Mouse (Mus musculus) cerebellum, postnatal 4 days (tissue): ENCODE results near the gene Btnl1.

ENCODE experiments used
- DNase-seq, 2 experiments: peaks; one replicate each; pipeline ENCODE4 v3.0.0; 2022; ENCODE audit warnings: low spot score in 2 of 2, mixed read lengths in 1 of 2

Gene Btnl1

DNA sequence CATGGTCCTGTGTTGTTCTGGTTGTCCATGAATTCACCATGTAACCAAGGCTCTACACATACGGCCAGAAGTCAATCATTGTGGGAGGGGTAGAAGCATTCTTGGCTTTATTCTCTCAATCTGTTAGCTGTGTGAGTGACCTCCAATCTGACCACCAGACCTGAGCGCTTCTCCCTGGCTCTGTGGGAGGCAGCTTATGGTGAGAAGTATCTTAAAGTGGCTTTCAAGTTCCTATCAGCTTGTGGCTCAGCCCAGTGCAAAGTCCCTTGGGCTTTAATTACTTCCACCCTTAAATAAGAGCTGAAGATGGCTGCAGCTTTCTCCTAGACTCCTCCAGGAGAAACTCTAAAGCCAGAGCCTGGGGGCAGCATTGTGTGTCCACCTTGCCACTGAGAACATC is at the start of gene Btnl1:
Btnl1 (plus strand) TSS at position 286 of the 400 bp plus-strand sequence.
- no peak for DNase-seq

DNA sequence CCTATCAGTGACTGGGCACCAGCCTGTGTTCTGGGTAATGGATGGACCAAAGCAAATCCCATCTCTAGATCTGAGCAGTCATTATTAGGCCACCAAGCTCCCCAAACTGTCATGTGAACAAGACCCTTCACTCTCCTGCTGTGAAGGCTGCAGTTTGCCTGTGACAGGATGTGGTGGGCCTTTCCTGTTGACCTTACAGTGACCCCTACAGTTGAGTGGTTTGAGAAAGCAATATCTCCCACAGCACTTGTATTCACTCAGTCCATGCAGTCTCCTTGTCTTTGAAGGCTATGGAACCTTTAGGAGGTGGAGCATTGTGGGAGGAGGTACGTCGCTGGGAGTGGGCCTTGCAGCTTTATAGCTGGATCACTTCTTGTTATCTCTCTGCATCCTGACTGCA is 47.1 kb upstream of the Btnl1 start:
- DNase-seq: no peak

DNA sequence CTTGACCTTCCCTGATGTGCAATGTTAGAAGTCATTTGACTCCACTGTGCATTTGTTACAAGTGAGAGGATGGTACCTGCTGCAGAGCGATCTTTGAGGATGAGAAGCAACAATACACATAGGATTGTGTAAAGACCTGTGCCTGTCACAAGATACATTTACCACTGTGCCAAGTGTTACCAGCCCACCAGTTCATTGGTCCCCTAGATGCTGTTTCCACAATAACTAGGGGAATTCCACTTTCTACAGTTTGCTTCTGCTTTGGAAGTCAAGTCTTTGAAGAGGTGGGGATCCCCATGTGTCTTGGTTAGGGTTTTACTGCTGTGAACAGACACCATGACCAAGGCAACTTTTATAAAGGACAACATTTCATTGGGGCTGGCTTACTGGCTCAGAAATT is 45.7 kb upstream of the Btnl1 start:
- no peak for DNase-seq

DNA sequence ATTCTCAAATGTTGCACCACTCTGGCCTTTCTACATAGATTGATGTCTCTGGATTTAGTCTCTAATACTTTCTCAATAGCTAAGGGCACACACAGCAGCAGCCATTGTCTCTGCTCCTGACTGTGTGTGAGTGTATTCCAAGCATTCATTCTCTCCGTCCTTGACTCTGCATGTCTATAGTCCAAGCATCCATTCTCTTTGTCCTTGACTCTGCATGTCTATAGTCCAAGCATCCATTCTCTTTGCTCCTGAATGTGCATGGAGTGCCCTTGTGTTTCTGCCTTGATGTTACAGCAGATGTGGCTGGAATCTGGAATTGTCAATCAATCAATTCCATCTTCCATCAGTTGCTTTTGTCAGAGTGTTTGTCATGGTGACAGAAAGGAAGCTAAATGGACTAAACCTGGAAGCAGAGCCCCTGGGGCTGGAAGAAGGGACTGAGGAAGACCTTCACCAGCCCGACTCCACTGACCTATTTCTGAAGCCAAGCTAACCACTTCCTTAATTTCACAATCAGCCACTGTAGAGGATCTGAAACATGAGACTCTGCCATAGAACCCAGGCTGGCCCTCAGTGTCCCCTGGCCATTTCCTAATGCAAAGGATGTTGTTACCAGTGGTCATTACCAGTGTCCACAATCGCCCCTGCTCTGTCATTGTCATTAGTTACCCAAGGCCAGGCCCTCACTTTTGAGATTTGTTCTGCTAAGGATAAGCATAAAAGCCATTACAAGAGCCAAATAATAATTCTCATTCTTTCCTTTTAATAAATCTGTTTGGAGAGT is 36.1 kb upstream of the Btnl1 start:
- DNase-seq: no peak

DNA sequence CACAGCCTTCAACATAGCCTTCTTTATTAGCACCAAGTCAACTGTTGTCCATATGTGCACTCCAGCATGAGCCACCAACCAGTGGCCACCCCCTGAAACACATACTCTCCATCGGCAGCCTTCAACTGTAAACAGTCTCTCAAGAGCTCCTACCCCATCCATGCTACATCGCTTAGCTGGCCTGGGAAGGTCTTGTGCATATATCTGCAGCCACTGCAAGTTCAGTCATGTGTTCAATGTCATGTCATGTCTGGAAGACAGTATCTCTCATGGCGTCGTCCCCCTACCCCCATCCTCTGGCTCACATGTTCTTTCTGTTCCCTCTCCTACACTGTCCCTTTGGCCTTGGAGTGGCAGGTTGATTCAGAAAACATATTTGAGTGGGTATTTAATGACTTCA is 32.0 kb upstream of the Btnl1 start:
- DNase-seq: no peak

DNA sequence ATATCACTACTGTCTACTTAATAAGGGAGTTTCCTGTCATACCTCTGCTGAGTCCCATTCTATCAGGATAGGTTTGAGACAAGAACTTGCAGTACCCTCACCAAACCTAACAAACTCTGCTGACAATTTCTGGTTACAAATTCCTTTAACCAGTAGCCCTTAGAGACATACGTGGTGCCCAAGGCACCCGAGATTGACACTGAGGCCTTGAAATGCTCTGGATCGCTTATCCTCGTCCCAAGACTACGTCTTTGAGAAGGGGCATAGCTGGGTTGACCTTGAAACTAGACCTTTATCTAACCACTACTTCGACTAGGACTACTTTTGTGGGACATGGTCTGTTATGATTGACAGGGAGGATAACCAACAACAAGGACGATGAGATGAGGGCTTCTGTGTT is 31.4 kb upstream of the Btnl1 start:
- no peak for DNase-seq

DNA sequence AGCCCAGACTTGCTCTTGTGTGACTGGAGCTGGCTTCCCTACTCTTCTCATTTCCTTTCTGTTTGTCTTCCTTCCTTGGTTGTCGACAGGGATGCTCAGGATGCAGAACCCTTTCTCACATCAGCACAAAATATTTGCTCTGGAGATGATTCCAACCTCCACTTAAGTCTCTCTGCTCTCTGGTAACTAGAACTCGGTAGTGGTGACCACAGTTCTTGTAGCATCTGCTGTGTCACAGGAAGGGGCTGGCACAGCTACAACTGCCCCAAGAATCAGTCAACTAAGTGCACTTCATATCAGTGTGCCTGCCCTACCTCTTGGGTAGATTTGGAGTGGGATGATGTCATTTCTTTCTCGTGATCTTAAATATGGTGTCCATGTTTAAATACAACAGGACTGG is 30.9 kb upstream of the Btnl1 start:
- DNase-seq: no peak

DNA sequence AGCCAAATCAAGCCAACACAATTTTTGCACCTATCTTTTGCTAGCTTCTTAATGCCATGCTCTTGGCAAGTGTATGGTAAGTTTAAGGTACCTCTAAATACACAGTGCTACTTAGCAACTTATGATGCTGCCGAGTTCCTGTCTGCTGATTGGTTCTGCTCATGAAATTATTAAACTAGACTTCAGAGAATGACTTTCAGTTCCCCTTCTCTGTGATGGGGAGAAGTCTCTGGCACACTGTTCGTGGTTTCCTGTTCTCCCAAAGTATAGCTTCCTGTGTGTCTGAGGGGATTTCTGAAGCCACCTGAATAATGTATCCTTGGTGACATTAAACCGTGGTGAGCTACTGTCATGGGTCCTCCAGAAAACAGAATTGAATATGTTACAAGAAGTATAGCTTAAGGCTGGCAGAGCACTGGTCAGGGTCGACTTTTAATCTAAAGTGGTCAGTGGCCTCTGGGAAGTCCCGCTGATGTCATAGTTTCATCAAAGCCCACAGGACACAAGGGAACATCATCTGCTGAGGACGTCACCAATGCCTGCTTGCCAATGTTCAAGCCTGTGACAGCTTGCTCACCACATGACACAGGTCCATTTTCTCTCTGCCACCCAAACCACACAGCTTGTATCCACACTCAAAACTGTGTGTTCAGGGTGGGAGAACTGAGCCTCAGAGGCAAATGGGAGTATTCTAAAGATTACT is 29.2 kb upstream of the Btnl1 start:
- DNase-seq: no peak

DNA sequence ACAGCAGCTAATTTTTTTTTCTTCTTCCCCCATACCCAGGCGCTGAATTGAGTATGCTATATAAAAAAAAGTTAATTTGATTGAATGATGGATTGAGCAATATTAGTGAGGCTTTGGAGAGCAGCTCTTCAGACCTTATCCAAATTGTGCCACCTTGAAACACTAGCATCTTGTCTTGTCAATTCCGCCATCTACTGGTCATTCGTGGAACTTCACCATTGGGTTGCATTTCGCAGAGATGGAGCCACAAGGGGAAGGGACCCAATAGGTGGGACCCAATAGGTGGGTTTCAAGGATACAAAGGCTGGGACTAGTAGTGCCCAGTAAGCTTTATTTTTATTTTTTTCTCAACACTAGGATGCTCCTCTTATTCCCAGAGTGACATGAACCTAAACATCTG is 27.5 kb upstream of the Btnl1 start:
- peak; percentile 66 to 84 for DNase-seq

DNA sequence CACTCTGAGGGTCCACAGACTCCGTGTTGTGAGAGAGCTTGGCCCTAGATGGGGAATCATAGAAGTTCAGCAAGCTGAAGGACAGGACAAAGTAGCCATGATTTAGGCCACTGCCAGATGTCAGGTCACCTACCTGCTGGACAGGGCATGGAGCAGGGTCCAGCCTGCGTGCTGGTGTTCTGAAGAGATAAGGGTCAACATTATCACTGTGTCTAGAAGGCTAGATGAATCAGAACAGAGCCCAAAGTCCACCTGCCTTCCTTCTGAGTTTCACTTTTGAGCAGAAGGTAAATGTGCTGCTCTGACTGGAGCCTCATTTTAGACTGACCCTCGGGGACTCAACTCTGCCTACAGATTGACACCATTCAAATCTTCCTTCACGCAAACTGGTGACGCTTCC is 22.4 kb upstream of the Btnl1 start, which contains the start of gene Btnl2:
Btnl2 (plus strand) TSS at position 284 of the 400 bp plus-strand sequence.
- no peak for DNase-seq

DNA sequence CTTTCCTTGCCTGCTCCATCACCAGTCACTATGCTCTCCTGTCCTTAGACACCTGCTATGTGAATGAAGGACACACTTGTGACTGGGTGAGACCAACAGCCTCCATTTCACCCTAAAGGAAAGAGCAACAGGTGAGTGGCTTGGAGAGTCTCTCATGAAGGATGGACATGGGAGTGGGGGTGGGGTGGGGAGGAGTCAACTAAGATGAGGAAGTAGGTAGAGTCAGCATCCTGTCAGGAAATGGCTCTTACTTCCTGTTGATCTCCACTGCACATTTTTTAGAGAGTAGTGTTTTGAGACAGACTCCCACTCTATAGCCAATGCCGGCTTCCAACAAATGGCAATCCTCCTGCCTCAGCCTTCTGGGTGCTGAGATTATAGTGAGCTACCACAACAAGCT is 22.0 kb upstream of the Btnl1 start:
- DNase-seq: no peak

DNA sequence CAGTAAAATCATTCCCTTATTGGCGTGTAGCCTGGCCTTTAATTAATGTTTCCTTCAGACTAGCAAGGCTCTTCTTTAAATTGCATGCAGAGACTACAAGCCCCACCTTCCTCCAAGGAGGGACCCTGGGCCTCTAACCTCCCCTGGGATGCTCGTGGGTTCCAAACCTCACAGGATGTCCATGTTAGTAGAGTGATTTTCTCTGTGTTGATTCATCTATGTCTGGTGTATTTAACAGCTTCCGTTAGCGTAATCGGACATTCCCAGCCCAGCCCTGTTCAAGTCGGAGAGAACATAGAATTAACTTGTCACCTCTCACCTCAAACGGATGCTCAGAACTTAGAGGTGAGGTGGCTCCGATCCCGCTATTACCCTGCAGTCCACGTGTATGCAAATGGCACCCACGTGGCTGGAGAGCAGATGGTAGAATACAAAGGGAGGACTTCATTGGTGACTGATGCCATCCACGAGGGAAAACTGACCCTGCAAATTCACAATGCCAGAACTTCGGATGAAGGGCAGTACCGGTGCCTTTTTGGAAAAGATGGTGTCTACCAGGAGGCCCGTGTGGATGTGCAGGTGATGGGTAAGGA is 13.9 kb upstream of the Btnl1 start:
- DNase-seq: no peak

DNA sequence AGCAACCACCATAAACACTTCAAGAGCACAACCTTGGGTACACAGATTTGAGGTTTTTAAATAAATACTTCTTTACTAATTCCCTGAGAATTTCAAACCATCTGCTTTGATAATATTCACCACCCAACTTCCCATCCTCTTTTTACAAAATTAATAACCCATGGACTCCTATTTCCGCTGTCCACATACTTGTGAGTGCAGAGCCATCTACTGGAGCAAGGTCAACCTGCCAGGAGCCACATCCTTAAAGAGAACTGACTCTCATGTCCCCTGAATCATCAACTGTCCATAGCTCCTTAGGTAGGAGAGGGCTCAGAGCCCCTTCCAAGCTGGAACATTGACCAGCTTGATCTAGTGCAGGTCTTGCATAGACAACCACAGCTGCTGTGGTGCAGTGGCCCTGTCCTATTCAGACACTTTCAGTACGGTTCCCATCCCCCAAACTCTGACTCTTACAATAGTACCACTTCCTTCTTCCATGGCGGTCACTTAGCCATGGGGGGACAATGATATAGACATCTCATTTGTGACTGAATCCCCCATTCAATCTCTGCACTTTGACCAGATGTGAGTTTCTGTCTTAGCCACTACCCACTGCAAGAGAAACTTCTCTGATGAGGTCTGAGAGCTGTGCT is 13.1 kb upstream of the Btnl1 start:
- DNase-seq: no peak

DNA sequence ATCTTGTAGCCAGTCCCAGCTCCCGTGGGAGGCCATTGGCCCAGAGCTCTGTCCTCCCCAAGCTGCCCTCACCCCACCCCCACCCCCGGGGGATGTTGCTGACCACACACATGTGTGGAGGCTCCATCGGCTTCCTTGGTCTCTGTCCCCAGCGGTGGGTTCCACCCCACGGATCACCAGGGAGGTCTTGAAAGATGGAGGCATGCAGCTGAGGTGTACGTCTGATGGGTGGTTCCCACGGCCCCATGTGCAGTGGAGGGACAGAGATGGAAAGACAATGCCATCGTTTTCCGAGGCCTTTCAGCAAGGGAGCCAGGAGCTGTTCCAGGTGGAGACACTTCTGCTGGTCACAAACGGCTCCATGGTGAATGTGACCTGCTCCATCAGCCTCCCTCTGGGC is 11.9 kb upstream of the Btnl1 start:
- DNase-seq: no peak

DNA sequence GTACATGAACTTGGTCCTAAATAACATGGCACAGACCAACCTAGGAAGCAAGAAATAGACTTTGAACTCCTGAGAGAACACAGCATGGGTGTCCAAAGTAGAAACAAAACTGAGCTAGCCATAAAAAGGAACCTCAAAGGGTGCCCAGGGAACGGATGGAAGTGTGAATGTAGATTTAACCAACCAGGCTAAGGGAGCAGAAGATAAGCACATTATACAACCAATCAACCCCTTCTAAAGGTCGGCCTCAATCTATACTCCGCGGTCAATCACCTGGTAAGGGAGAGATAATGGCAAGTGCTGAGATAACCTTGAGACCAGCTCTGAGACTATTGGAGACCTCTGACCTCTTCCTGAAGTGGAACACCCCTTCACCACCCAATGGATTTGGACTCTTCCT is 6.4 kb upstream of the Btnl1 start:
- DNase-seq: no peak

DNA sequence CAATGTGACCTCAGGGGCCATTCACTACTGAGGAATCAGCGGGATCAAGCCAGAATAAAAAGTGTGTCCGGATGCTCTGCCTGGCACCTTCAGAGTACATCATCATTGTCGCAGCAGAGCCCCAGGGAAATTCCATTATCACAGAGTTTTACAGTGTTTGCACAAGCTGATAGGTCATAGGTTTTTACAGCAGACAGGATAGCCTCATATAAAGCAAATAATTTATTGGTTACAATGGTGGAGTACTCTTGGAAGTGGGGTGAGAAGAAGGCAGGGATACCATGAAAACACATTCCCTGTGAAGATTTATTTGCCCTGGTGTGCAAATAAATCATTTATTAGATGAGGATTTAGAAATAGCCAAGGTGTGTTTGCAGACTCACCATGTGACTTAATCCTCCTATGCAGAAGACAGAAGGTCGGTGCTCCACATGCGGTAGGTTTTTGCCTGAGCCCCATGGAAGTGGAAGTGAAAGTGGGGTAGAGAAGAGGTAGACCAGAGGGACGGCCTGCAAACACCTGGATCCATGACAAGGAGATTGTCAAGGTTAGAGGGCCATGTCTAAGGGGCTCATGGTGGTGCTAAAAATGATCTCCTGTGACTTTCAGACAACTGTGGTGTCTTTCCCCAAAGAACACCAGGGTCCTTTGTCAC is 3.8 kb upstream of the Btnl1 start:
- no peak for DNase-seq

DNA sequence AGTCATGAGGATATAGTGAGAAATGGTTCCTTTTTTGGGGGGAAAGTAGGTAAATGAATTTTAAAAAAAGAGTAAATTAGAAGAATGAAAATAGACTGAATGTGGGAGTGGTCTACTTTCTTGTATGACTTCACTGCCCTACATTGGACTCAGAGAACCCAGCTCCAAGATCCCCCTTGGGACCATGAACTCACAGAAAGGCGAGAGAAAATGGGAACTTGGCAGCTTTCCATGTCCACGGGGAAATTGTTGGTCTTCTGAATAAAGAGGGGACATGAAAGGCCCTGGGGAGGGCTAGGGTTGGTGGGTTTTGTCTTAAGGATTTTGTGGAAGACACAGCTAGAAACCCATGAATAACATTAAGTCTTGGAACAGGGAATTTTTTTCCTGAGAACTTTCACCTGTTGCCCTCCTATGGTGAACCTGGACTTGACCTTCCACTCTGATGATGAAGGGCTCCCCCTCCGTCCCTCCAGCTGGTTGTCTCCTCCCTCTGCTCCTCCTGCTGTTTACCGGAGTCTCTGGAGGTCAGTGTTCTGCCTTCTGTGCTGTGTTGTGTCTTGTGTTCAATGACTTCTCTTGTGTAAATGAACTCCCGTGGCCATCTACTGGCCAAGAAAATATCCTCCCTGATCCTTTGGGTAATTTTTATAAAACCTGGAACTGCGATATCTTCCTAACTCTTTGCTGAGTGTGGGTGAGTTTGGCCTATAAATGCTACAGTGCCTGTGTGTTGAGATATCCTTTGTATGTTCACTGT is 698 bp downstream of the Btnl1 start:
- no peak for DNase-seq

DNA sequence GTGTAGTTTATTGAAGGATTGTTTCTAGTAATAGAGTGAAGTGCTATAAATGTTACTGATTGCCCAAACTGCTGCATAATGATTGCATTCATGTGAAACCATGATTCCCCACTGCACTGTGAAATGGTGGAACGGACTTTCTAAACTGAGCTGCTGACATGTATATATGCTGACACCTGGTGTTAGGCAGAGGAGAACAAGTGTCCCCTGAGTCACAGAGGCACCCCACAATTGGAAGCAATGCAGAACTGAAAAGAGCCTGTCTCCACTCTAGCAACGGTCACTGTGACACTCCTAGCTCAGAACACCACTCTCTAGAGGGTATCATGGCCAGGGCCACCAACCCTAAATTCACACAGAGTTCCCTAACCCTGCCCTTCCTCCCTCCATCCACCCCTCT is 1.8 kb downstream of the Btnl1 start:
- no peak for DNase-seq

DNA sequence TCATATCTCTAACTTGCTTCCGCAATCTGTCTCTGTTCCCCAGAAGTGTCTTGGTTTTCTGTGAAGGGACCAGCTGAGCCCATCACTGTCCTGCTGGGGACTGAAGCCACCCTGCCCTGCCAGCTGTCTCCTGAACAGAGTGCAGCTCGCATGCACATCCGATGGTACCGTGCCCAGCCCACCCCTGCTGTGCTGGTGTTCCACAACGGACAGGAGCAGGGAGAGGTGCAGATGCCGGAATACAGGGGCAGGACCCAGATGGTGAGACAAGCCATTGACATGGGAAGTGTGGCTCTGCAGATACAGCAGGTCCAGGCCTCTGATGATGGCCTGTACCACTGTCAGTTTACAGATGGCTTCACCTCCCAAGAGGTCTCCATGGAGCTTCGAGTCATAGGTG is 2.5 kb downstream of the Btnl1 start:
- DNase-seq: peak in 1 of 2 experiments; percentile 34

DNA sequence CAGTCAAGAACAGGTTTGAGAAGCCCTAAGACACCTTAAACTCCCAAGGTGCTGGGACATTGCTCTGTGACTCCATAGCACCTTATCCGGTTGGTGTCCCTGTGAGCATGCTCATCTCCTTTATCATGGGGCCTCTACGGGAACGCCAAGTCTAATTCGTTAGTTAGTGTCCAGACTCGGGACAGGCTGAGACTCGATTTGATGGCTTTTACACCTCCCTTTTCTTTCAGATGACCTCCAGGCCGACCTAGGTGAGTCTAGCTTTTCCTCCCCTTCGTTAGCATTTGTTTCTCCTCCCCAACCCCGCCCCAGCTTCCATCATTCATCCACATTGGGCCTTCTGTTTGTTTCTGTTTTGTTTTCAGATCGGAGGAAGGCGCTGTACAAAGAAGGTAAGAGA is 4.9 kb downstream of the Btnl1 start:
- no peak for DNase-seq

DNA sequence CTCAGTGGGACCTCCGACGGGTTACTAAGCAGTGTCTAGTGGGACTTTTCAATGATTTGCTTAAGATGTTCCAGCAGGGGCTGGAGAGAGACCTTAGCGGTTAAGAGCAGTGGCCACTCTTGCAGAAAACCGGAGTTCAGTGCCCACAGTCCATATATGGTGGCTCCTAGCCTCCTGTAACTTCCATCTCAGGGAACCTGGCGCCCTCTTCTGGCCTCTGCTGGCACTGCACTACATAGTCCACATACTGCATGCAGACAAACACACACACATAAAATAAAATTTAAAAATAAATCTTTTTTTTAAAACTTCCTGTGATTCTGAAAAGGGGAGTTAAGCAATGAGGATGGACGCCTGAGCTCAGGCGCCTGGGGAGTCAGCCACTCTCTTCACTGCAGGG is 6.3 kb downstream of the Btnl1 start:
- no peak for DNase-seq
